Mouse (Mus musculus) limb, embryonic 10.5 days (tissue): ENCODE results near the gene 1500011B03Rik. TPM values are rescaled to one million over a fixed set of nuclear protein-coding genes. Genes with fewer than 3 reads are reported as not detected.
"Not testable (repeated sequence)": the region's sequence is repeated elsewhere in the genome, so short reads cannot be mapped to it uniquely, and the experiment has no call there.

ENCODE experiments used
- DNase-seq: peaks from one replicate; pipeline ENCODE4 v3.0.0-alpha.2; 2017; ENCODE audit warnings: low spot score
- H3K27ac ChIP-seq: fragments of 300-500 bp; sonication (generic); 2 replicates; pipeline ENCODE4 v1.5.1; 2016; ENCODE audit warnings: mild to moderate bottlenecking
- H3K27me3 ChIP-seq: fragments of 300-500 bp; sonication (generic); 2 replicates; pipeline ENCODE4 v1.6.1; 2016; ENCODE audit warnings: low read depth, mild to moderate bottlenecking; ENCODE audit not compliant: poor library complexity, severe bottlenecking
- H3K36me3 ChIP-seq: fragments of 300-500 bp; sonication (generic); 2 replicates; pipeline ENCODE4 v1.6.1; 2016; ENCODE audit warnings: mild to moderate bottlenecking, moderate library complexity
- H3K4me1 ChIP-seq: fragments of 300-500 bp; sonication (generic); 2 replicates; pipeline ENCODE4 v1.6.1; 2016
- H3K4me3 ChIP-seq: fragments of 300-500 bp; sonication (generic); 2 replicates; pipeline ENCODE4 v1.5.1; 2016; ENCODE audit warnings: mild to moderate bottlenecking, moderate library complexity
- H3K9me3 ChIP-seq: fragments of 300-500 bp; sonication (generic); replicated peaks from 2 replicates; pipeline ENCODE4 v1.6.1; 2016; ENCODE audit warnings: mild to moderate bottlenecking
- WGBS: fragments of 180-500 bp; shearing (Covaris S2); methylation state at CpG from one replicate; pipeline ENCODE4 v1.1.7; 2016; 5-methylcytosine and 5-hydroxymethylcytosine counted together
- polyA plus RNA-seq: library from polyadenylated mRNA; unstranded; fragments of >200 nt; fragmentation: Nextera tagmentation; extraction: Ambion mirVana; gene quantifications from 2 replicates; pipeline ENCODE4 v1.2.1, GENCODE M21; 2016

1500011B03Rik gene
- polyA plus RNA-seq = 92.0 and 92.4 TPM in 2 replicates

DNA sequence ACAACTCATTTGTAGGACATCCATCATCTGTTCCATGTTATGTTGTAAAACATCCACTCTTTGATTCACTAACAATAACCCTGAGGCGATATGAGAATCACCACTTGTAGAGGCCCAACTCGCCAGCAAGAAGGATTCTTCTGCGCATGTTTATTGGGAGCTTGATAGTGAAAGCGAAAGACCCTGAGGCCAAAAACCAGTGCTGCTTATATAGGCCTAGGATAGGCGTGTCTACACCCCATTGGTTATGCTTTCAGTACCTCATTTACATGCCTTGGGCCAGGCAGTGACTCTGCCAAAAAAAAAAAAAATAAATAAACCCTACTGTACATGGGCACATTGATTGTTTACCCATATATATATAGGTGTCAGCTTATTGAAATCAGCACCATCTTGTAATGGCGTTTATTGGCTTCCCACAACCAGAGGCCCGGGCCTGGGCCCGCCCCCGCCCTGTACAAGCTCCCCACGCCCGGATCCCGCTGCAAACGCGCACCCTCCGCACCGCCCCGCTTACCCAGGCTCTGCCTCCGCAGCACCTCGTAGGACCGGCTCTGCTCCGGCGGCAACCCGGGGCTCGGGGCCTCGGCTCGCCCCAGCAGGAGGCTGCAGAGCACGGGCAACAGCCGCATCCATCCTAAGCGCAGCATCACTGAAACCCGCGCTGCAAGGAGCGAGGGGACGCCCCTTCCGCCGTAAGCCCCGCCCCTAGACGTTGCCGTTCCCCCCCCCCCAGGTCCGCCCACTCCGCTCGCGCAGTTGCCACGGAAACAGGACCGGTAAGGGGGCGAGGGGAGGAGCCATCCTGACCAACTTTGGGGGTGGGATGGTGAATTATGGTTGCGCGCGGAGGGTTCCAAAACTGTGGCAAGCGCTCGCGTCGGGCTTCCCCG is at the start of gene 1500011B03Rik:
Gene 1500011B03Rik, minus strand, starts transcription at position 673 of the 893 bp plus-strand sequence.
- H3K4me1 ChIP-seq = peaks cover 15% of the 10 kb centered on the region
- peak within 1 kb of the TSS; percentile 94 for H3K27ac ChIP-seq
- DNase-seq = peak; percentile 96
- no peaks in the 10 kb centered on the region; the same call in 1 of the 2 replicates for H3K9me3 ChIP-seq
- H3K36me3 ChIP-seq = peaks cover 28% of the 10 kb centered on the region
- no peaks in the 10 kb centered on the region for H3K27me3 ChIP-seq
- H3K4me3 ChIP-seq = peak within 1 kb of the TSS; percentile 89
- 8% methylated on average over 53 of the region's 53 CpGs for WGBS

DNA sequence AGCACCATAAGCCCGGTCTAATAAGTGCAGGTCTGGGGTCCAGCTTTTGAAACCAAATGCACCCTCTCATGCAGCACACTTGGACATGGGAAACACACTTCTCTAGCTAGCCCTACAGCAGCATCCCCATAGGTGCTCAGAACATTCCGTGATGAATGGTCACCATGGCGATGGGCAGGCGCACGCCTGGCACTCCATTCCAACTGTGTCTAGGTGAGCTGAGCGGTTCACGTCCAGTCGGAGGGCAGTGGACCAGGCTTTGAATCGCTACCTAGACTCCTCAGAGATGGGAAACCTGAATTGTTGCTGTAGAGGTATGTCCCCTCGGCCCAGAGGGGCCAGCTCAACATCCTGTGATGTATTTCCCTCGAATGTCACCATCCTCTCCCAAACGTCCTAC is 42.0 kb upstream of the 1500011B03Rik start:
- no peak overlapping the region for H3K4me3 ChIP-seq
- DNase-seq = no peak
- no peaks in the 10 kb centered on the region for H3K4me1 ChIP-seq
- 93% methylated on average over 12 of the region's 12 CpGs for WGBS
- no peak overlapping the region for H3K27ac ChIP-seq
- H3K9me3 ChIP-seq = peaks cover 11% of the 10 kb centered on the region; the same call in 1 of the 2 replicates
- no peaks in the 10 kb centered on the region for H3K27me3 ChIP-seq
- no peaks in the 10 kb centered on the region for H3K36me3 ChIP-seq

DNA sequence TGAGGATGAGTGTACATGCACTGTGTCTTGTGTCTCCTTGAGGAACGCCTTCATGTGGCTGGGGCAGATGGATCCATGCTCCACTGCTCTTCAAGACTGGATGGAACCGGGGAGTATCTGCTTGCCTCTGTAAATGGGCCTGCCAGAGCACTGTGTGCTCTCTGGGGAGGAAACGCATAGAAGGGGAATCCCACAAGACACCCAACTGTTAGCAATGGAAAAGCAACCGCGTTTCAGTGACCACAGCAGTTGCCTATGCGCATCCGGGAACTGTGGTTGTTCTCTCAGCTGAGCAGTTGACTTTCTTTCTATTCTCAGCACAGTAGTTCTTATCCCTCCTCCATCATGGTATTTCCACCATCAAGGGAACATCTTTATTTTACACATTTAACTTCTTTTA is 41.5 kb upstream of the 1500011B03Rik start:
- no peak for DNase-seq
- Histone ChIP-seq H3K4me1 (no peaks in the 10 kb centered on the region), H3K4me3 (no peak overlapping the region), H3K27me3 (no peaks in the 10 kb centered on the region), H3K9me3 (peaks cover 11% of the 10 kb centered on the region; the same call in 1 of the 2 replicates), H3K36me3 (no peaks in the 10 kb centered on the region), H3K27ac (no peak overlapping the region)
- 86% methylated on average over 7 of the region's 7 CpGs for WGBS

DNA sequence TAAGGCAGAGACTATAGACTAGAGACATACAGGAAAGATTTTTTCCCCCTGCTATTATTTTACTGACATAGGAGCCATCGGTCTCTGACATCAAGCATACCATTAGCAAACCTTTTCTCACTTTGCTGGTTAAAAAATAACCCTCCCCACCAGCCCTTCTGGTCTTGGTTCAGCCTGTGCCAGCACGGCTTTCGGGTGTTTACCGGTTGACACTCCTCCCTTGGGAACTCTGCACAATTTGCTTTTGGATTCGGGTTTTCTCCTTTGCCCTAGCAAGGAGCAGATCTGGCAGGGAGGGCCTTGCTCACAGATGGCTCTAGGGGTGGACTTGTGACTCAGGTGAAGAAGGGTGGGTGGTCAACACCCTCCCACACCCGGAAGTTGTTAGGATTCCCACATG is 38.5 kb upstream of the 1500011B03Rik start:
- Histone ChIP-seq H3K27me3 (peaks cover 13% of the 10 kb centered on the region; the same call in 1 of the 2 replicates), H3K4me3 (no peak overlapping the region), H3K27ac (no peak overlapping the region), H3K36me3 (no peaks in the 10 kb centered on the region), H3K4me1 (peaks cover 5% of the 10 kb centered on the region), H3K9me3 (no peaks in the 10 kb centered on the region)
- 86% methylated on average over 6 of the region's 6 CpGs for WGBS
- DNase-seq = no peak

DNA sequence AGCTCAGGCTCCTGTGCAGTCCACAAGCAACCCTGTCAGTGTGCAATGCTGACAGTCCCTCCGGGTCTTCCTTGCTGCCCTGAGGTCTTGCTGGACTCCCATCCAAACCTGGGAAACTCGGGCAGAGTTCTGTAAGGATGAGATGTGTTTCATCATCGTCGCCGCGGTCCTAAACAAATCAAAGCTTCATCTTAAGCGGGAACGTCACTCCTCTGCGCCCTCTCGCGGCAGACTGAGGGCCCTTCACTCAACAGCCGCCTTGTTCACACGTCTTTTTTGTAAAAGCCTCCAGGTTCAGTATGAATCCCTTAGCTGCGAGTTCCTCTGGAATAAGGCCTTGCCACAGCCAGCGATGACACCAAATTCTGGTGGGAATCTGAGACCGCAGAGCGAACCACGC is 36.0 kb upstream of the 1500011B03Rik start:
- Histone ChIP-seq H3K9me3 (no peaks in the 10 kb centered on the region), H3K27ac (no peak overlapping the region), H3K27me3 (peaks cover 13% of the 10 kb centered on the region; the same call in 1 of the 2 replicates), H3K4me3 (peak overlapping the region; percentile 45), H3K36me3 (no peaks in the 10 kb centered on the region), H3K4me1 (peaks cover 5% of the 10 kb centered on the region)
- peak; percentile 87 for DNase-seq
- 6% methylated on average over 18 of the region's 18 CpGs for WGBS

DNA sequence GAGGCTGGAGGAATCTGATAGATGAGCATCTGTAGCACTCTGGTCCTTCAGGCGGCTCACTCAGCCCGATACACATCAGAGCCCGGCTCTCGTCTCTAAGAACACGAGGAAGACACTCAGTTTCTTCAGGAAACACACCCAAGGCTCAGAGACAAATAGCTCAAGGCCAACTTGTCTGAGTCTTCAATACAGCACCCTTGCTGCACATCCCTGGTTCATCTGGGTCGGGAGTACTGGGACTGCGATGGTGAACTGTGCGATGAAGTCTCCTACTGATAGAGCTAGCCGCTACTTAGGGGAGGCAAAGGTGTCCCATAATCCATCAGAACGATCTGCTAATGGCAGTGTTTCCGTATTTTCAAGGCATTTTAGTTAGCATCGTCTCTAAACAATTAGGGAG is 35.3 kb upstream of the 1500011B03Rik start, which contains the start of gene Gm9936:
Gene Gm9936, minus strand, starts transcription at position 101 of the 400 bp plus-strand sequence.
- Histone ChIP-seq H3K27me3 (peaks cover 13% of the 10 kb centered on the region; the same call in 1 of the 2 replicates), H3K9me3 (no peaks in the 10 kb centered on the region), H3K4me1 (peaks cover 5% of the 10 kb centered on the region), H3K4me3 (peak within 1 kb of the TSS; percentile 45), H3K36me3 (no peaks in the 10 kb centered on the region), H3K27ac (no peak within 1 kb of the TSS)
- DNase-seq = no peak
- 87% methylated on average over 12 of the region's 12 CpGs for WGBS

DNA sequence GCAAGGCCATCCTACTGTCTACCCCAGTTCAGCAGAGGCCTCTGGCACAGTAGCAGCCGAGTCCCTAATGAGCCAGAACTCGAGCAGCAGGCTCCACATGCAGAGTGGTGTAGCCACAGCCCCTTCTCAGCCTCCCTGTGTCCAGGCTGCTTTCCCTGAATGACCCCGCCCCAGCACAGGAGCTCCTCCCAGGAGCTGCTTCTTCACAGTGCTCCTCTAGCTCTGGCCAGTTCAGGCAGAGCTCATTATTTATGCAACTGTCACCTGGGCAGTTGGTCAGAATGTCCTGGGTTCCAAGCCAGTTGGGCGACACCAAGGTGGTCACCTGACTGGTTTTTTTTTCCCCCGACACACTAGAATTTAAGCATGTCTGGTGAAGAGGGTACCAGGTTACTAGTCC is 30.1 kb upstream of the 1500011B03Rik start, which contains the start of gene 4930519G04Rik:
Gene 4930519G04Rik, plus strand, starts transcription at position 301 of the 400 bp plus-strand sequence.
- not testable (repeated sequence) for H3K4me1 ChIP-seq, DNase-seq, H3K4me3 ChIP-seq, H3K9me3 ChIP-seq, H3K27ac ChIP-seq, H3K27me3 ChIP-seq, H3K36me3 ChIP-seq
- 68% methylated on average over 3 of the region's 5 CpGs for WGBS

DNA sequence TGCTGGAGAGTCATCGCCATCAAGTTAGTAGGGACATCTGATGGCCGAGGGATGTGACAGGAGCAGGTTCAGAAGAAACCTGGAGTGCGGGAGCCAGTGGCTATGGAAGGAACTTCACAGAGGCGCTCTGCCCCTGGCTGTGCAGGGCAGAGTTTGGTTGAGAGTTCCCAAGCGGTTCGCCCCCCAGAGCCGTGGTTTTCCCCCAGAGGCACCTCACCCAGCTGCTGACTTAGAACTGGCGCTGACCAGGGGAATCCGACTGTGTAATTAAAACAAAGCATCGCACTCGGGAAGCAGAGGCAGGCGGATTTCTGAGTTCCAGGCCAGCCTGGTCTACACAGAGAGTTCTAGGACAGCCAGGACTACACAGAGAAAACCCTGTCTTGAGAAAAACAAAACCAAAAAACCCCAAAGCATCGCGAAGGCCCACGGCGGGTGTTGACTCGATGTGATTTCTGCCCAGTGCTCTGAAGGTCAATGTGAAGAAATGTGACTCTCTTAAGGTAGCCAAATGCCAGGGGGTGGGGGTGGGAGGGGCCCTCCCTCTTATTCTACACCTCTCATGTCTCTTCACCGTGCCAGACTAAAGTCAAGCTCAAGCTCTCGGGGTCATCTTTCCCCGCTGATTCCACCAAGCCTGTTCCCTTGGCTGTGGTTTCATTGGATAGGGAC is 28.4 kb upstream of the 1500011B03Rik start:
- no peaks in the 10 kb centered on the region for H3K9me3 ChIP-seq
- 84% methylated on average over 20 of the region's 20 CpGs for WGBS

DNA sequence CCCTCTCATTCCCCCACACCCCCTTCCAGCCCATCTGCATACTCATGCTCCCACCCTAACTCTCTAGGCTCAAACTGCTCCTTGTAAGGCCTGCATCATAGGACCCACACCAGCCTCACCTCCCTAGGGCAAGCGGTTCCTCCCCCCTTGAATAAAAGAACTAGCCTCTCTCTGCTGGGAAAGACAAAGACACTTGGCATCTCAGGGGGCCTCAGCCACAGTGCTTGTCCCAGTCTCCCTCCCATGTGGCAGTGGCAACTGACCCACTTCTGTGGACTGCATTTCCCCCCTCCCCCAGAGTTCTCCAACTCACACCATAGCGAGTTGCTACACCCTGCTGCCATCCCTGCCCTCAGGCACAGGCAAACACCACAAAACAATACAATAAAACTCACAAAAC is 21.1 kb upstream of the 1500011B03Rik start:
- H3K27ac ChIP-seq = not testable (repeated sequence)
- 69% methylated on average over 2 of the region's 2 CpGs for WGBS

More for the DNA sequence above, 28.4 kb upstream of the 1500011B03Rik start:
- H3K27me3 ChIP-seq = no peaks in the 10 kb centered on the region
- H3K4me3 ChIP-seq = no peak overlapping the region
- H3K36me3 ChIP-seq = no peaks in the 10 kb centered on the region
- no peaks in the 10 kb centered on the region for H3K4me1 ChIP-seq
- DNase-seq = no peak
- H3K27ac ChIP-seq = no peak overlapping the region

DNA sequence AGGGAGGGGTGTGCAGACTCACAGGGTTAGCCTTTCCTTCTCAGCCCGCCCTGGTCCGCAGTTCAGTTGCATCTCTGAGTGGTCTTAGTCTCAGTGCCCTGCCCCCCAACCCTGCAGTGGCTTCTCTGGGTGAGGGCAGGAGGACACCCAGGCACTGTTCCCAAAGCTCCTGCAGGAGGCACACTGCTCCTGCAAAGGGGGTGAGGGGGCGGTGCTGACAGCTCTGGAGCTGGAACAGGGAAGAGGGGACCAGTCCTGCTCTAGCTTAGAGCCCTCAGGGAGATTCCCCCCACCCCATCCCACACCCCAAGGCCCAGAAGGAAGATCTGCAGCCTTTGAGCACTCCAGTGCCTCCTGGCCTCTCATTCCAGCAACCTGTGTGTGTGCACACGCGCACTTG is 19.4 kb upstream of the 1500011B03Rik start:
- Histone ChIP-seq H3K4me1 (peaks cover 11% of the 10 kb centered on the region), H3K4me3 (no peak overlapping the region), H3K27me3 (no peaks in the 10 kb centered on the region), H3K36me3 (no peaks in the 10 kb centered on the region), H3K9me3 (no peaks in the 10 kb centered on the region), H3K27ac (no peak overlapping the region)
- DNase-seq = no peak
- WGBS = 66% methylated on average over 5 of the region's 5 CpGs

More for the DNA sequence above, 21.1 kb upstream of the 1500011B03Rik start:
- not testable (repeated sequence) for H3K36me3 ChIP-seq, DNase-seq, H3K9me3 ChIP-seq, H3K27me3 ChIP-seq, H3K4me3 ChIP-seq
- peaks cover 11% of the 10 kb centered on the region for H3K4me1 ChIP-seq

DNA sequence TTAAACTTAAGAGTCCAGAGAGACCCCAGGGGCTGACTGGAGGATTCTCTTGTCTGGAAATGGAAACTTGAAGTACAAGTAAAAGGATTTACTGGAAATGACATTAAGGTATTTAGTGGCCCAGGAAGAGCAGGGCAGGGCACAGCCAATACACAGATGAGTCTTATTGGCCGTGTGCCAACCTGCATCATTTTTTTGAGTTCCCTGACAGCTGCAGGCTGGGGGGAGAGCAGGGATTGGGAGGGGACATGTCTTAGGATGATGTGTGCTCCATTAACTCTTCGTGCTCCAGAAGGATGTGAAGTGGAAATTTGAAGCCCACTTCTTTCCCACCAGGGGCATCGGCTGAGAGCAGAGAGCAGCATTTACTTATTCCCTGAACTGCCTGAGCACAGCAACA is 18.9 kb upstream of the 1500011B03Rik start:
- 60% methylated on average over 3 of the region's 3 CpGs for WGBS

DNA sequence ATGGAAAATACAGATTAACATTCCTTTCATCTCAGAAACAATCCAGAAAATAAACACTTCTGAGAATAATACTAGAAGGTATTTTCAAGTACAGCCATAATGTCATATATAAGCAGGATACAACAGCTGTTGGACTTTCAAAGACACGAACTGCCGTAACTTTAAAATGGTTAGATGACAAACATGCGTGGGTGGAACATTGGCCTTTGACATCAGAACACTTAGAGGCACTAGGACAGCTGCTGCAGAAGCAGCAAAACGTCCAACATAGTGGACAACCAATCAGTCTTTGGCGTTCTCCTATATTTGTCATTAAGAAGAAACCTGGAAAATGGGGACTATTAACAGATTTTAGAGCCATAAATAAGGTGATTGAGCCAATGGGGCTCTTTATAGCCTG is 17.2 kb upstream of the 1500011B03Rik start:
- H3K4me3 ChIP-seq, H3K27ac ChIP-seq, H3K27me3 ChIP-seq, H3K9me3 ChIP-seq, DNase-seq, H3K36me3 ChIP-seq: not testable (repeated sequence)
- H3K4me1 ChIP-seq = peaks cover 11% of the 10 kb centered on the region
- WGBS = 66% methylated on average over 5 of the region's 5 CpGs

More for the DNA sequence above, 18.9 kb upstream of the 1500011B03Rik start:
- H3K27ac ChIP-seq, H3K4me3 ChIP-seq, DNase-seq, H3K9me3 ChIP-seq, H3K36me3 ChIP-seq, H3K27me3 ChIP-seq: not testable (repeated sequence)
- H3K4me1 ChIP-seq = peaks cover 11% of the 10 kb centered on the region

DNA sequence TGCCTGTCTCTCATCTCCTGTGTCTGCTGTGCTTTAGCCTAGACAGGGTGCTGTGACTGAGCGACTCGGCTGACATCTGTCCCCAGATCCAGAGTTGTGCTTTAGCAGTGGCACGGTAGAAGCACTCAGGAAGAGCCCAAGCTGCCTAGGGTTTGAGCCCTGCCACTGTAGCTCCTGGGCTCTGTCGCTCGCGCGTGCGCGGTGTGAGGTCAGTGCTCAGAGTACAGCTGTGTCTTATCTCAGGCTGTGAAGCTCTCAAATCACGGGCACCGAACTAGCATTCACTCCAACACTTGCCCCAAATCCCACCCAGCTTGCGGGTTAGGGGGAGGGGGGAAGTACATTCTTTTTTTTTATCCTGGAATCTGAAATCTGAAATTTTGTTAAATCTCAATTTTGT is 13.6 kb upstream of the 1500011B03Rik start:
- WGBS = 69% methylated on average over 12 of the region's 12 CpGs
- H3K27ac ChIP-seq = no peak overlapping the region
- no peak overlapping the region for H3K4me3 ChIP-seq
- DNase-seq = no peak
- H3K9me3 ChIP-seq = no peaks in the 10 kb centered on the region
- no peaks in the 10 kb centered on the region for H3K36me3 ChIP-seq
- H3K4me1 ChIP-seq = no peaks in the 10 kb centered on the region
- no peaks in the 10 kb centered on the region for H3K27me3 ChIP-seq
